Mouse (Mus musculus): ENCODE results near the gene Sall1.
A peak's percentile ranks its signal among the peaks of the same experiment; 100 is the strongest.

The Sall1 gene

DNA sequence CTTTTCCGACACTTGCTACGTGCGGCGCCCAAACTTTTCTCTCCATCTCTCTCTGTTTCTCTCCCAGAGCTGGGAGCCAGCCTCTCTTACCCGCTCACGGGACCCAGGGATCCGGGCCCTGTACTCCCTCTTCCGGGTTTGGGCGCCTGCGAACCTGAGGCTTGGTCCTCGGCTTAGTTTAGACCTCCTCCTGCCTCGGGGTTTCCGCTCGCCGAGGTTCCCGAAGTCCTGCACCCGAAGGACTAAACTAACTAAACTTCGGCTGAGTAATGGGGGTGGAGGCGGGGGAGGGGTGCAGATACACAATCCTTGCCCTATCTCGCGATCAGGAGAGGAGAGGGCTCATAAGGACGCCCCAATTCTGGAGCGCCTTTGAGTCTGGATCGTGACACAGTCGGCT lies at the start of gene Sall1:
TSS of gene Sall1 (minus strand) at position 223 of the 400 bp plus-strand sequence.
- DNase-seq (ENCODE audit: low spot score in 2 of 2): no peak

DNA sequence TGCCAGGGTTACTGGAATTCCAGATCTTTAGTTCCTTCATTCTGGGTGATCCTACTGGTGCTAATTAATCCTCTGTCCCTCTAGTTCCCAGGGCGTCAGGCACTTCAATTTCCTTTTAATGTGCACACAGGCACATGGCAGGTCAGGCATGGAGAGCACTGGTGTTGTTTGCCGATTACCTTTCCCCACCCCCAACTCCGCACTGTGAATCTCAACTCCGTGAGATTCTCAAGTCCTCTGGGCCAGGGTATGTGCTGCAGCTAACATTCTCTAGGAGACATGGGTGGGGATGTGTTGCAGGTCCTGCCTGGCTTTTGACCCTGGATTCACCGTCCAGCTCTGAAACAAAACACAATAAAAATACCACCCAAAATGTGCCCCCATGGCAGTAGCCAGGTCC lies 46.0 kb upstream of the Sall1 start:
- no peak for DNase-seq (ENCODE audit: low spot score in 2 of 2)

DNA sequence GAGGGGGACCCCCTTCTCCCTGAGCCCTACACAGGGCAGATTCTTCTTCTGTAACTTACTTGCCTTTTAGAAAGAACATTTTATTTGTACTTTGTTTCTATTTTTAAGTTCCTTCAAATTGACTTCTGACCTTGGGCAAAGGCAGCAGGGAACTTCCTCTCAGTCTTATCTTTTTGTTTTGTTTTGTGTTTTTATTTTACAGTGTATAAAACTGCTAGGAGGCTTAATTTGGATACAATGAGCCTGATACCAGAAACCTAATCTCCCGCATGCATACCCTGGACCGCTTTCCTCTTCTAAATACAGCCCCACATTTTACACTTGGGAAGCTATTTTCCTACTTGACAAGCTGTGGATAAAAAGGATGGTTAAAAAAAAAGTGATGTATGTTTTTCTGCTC lies 35.2 kb upstream of the Sall1 start:
- DNase-seq (ENCODE audit: low spot score in 2 of 2): no peak

DNA sequence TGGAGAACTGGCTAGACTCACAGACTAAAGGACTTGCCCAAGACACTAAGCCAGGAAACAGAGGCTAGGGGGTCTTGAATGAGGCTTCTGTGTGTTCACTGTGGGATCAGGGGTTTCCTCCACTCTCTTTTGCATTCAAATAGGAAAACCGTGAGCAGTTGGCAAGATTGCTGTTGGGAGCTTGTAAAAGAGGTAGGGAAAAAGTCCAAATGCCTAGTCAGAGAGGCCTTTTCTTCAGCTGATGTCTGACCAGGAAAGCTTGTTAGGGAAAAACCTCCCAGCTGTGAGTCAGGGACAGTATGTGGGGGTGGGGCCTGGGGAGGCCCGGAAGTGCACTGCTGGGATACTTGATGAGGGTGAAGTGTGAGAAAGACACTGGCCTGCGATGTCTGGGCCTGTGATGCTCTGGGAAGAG lies 29.0 kb upstream of the Sall1 start:
- DNase-seq (ENCODE audit: low spot score in 2 of 2): no peak

DNA sequence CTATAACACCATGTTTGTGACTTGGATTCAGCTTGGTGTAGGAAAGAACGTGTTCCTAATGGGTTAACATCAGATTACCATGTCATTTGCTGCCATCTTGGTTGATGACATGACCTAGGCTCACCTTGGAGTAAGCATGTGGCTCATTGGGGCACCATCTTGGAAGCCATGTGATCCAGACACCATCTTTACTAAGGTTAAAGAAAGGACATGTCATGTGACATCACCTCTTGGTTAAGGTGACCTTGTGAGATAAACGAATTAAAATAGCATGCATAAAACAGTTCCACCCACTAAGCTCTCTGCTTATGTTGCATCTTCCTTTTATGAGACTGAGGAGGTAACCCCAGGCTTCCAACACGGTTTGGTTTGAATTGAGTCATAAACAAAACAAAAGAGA lies 23.5 kb upstream of the Sall1 start:
- no peak for DNase-seq (ENCODE audit: low spot score in 2 of 2)

DNA sequence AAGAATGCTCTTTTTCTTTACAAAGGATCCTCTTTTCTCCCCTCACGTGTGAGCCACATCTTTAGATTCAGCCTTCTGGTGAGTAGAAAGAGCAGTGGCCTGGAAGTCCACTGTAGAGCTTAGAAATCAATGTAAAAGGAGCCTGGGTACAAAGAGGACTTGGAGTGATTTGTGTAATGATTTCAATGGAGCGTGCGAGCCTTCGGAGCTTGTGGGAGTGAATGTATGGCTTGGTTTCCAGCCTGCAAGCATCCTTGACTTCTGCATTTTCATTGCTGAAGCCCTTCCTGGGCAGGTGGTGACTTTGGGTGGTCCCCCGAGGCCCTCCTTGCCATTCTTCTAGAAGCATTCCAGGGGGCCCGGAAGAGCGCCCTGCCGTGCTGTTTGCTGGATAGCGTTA lies 20.1 kb upstream of the Sall1 start:
- no peak for DNase-seq (ENCODE audit: low spot score in 2 of 2)

DNA sequence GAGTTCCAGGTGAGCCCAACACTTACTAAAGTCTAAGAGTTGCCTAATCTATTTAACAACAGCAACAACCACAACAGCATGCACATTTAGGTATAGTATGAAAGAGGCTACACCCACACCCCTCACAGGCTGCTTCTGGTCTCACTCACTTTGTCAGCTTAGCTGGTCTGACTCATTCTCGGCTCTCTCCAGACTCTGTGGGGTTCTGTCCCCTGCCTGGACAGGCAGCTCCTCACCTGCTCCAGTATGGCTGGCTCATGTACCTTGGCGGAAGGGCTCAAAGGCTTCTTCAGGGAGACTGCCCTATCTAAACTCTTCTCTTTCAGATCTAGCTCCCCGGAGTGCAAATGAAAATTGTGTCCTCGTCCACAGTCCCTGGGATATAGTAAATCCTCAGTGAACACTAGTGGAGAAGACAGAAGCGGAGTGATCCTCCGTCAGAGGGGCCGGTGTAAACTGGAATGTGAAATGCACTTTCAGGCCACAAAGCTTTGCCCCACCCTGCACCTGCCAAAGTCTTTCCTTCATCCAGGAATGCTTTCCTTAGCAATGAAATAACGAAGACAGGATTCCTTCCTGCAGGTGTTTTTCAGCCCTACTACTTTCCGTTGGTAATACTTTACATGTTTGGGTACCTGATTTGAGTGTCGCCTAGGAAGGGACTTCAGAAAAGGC lies 19.5 kb upstream of the Sall1 start:
- no peak for DNase-seq (ENCODE audit: low spot score in 2 of 2)

DNA sequence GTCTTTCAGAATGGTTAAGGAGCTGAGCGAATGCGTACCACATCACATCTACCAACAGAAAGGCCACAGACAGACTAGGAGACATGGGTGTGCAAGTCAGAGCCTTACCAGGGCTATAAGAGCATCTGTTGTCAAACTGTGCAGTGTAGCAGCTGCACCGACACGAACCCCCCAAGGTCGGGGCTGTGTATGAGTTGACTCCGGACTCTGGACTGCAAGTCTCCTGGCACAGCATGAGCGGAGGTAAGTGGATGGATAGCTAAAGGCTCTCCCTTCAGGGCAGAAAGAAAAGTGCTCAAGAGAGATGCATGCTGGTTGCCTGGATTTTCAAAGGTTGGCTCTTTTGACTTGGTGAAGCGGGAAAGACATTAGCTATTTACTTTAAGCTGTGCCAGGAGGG lies 16.8 kb upstream of the Sall1 start:
- no peak for DNase-seq (ENCODE audit: low spot score in 2 of 2)

DNA sequence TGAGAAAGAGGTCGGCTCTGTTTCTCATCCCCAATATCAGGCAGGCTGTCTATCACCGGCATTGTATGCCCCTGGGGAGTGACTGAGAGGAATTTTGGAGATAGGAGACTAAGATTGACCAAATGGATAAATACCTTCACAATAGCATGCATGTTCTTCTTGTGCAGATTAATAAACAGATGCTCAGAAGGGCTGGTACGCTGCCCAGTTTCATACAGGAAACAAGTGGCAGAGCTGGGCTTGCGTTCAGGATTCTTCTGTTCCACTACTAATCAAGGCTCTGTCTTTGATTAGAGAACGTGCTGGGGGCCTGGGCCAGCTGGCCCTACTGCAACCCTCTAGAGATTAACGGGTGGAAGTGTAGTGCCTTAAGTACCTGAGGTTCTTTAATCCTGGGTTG lies 15.5 kb upstream of the Sall1 start:
- no peak for DNase-seq (ENCODE audit: low spot score in 2 of 2)

DNA sequence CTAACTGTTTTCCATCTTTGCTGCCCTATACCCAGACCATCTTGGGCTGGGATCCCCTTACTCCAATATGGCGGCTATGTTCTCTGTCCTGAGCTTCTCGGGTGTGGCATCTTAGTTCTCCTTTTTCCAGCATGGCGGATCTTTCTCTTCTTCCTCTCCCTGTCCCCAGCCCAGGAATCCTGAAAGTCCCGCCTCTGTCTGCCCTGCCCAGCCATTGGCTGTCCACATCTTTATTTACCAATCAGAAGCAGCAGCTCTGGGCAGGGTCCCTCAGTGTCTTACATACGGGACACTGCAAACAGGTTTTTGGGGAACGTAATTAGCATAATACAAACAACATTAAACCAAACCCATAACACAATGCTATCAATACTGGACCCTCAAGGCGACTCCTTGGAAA lies 8.9 kb upstream of the Sall1 start:
- no peak for DNase-seq (ENCODE audit: low spot score in 2 of 2)

DNA sequence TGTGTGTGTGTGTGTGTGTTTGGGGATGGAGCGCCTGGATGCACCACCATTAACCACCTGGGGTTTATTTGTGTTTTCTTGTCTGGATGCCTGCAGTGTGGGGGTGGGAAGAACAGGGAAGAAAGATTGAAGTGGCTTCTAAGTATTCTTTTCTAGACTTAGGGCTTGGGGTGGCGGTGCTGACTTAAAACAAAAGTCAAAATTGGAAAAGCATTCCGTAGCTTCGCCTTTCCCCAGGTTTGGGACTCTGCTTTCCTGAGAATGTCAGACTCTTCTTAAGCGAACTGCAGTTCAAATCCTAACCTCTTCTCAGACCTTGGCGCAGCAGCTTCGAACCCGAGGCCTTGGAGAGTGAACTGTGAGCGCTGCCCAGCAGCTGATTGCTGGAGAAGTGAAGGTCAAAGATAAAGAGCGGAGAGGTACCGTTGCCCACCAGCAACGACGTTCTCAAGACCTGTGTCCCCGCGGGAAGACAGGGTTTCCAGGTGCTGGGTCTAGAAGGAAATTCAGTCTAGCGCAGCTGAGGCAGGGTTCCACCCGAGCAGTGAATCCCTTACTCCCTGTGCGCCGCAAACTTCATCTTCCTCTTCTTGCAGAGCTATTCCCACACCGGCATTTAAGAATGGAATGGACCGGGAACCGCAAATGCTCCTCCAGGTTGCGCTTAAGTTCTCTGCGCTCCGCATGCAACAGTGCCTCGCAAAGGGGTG lies 2.8 kb upstream of the Sall1 start:
- DNase-seq (ENCODE audit: low spot score in 2 of 2): no peak

DNA sequence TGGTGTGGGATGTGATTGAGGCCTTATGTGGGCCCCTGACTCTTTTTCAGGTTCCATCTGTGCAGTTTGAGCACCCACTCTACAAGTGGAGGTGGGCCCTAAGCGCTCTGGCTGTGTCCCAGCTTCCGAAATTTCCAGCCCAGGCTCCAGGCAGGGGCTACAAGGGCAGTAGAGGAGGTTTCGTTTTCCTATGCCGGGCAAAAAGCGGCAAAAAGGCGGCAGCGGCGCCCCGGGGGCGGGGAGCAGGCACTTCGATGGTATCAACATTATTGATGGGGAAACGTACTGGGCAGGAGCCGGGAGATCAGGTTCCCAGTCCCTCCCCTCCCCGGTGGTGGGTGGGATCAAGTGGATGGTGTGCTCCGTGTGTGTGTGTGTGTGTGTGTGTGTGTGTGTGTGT lies 2.3 kb upstream of the Sall1 start:
- peak; percentile 24 to 38 for DNase-seq (ENCODE audit: low spot score in 2 of 2)

DNA sequence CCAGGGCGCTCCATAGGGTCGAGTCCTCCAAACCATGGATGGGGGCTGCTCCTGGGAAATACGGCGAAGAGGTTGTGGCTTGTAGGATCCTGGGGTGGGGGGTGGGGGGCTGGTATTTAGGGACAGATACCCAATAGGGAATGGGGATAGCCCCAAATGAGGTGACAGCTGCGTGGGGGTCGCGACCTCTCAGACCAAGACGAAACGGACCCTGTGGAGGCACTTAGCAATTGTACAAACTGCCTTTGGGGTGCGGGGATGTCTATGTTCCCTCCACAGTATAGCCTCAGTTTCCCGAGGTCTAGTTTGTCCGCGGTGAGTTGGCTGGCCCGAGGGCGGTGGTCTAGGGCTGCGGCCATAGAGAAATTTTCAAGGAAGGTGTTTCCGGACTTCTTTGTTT lies 1.8 kb upstream of the Sall1 start:
- DNase-seq (ENCODE audit: low spot score in 2 of 2): no peak

DNA sequence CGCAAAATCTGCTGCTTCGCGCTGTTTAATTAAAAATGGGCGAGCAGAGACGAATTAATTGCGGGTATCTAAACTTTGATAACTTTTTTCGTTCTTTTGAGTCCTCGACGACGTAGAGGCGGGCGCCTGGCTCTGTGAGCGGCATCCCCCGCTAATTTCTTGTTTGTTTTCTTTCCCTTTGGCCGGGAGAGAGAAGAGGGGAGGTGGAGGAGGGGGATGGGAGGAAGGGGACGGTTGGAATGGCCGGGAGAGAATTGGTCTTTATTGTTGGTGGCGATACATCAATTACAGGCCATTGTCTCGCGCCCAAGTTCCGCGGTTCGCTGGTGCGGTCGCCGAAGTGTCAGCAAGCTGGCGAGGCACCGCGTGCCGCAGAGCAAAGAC lies 1.2 kb upstream of the Sall1 start:
- DNase-seq (ENCODE audit: low spot score in 2 of 2): no peak

DNA sequence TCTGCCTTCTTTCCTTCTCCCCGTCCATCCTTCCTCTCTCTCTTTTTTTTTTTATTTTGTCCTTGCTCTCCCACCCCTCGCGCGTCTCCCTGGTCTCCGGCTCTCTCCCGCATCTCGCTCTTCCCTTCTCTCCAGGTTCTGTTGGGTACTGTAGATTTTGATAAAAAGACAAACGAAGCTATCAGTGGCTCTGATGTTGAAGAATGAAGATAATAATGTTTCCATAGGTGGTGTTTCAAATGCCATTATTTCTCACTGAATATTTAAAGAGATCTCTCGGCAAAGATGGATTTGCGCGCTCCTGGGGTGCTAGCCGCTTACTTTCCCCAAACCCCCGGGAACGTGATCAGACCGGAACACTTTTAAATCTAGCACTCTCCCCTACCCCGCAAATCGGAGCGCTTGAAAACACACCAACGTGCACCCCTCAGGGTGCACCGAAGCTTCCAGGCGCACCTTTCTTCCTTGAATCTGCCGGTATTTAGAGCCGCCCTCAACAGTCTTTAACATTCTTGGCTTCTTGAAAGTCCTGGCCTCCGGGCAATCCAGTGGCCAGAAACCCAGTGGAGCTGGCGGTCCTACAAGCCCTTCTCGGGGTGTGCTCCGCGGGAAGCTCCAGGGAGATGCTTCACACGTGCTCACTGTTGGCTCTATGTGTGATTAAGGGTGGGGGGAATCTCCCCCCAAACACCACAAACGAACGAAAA lies 702 bp upstream of the Sall1 start:
- DNase-seq (ENCODE audit: low spot score in 2 of 2): peak in 1 of 2 experiments; percentile 29

DNA sequence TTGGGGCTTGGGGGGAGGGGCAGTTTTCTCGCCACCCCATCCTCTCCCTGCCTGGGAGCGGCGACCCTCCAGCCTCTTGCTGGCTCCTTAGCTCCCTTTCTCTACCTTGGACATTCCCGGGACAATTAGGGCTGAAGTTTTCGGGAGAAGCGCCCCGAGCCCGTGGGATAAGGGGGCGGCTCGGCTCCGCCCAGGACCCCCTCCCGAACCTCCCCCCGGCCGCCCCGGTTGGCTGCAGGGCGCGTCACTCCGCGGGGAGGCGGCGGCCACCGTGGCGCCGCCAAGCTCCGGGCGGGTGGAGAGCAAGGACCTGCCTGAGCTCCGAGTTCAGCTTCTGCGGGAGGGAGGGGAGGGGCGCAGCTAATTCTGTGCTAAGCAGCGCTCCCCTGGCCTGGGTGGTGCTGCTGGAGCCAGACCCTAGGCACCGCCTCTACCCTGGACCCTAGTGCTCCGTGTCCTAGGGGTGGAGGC lies 556 bp downstream of the Sall1 start:
- DNase-seq (ENCODE audit: low spot score in 2 of 2): peak in 1 of 2 experiments; percentile 22

DNA sequence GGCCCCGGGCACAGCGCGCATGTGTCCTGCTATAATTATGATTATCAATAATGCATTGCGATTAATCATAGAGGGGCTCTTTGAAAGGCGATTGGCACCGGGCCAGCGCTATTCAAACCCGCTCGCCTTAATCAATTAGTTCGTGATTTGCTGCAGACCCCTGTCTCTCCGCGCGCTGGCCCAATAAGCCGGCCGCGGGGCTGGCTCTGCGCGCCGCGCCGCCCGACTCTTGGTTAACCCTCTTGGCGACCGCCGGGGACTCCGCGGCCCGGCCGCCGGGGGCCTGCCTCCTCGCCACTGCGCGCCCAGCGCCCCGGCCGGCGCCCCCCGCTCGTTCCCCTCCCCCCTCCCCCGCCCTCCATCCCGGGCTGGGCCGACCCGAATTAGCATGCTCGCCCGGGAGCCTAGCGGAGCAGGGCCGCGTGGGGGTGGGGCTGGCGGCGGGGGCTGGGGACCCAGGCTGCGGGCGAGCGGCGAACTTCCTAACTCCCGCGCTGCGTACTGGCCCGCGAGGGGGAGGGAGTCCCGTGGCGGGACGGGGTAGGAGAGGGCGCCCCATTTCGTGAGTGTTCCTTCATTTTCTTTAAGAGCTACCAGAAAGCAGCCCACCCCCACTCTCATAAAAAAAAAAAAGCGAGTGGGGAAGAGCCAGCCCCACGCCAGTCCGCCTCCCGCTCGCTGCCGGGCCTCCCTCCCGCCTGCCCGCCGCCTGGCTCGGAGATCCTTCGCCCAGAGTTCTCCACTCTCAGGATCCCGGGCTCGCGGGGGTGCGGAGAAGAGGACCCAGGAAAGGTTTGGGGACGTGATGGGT lies 1.2 kb downstream of the Sall1 start:
- no peak for DNase-seq (ENCODE audit: low spot score in 2 of 2)

DNA sequence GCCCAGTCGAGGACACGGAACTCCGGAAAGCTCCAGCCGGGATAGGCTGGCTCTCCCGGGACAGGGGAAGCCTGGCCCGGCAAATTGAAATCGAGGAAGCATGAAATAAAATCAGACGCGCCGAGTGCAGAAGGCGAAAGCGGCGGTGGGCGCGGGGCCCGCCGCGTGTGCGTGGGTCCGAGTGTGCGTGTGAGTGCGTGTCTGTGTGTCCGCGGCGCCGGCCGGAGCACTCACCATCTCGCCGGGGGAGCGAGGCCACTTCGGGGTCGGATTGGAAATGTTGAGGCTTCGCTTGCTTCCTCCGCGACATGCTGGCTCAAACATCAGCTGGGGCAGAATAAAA lies 1.9 kb downstream of the Sall1 start:
- no peak for DNase-seq (ENCODE audit: low spot score in 2 of 2)

DNA sequence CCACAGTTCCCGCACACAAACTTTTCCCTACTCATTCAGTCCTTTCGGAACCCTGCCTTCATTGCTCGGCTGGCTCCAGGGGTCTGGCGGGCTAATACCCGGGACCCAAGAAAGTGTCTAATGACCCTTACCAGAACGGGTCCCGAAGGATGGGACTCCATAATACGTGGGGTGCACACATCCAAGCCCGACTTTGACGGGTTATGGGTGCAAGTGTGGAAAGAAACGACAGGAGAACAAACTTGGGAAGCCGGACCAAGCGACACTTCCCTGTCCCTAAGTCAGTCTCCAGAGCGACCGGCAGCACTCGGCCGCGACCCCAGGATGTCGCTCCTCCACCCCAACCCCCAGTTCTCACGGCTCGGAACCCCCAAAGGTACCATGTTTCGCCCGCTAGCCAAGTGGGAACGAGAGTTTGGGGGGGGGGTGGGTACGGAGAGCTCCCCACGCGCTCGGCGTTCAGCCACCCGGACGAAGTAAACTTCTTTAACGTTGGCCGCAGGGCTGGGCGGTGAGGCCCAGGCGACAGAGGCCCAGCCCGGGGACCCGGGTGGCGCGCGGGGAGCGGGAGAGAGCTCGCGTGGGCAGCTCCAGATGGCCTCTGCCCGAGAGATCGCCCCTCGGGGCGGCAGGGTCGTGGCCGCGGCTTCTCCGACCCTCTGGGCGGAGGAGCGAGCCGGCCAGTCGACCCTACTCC lies 2.4 kb downstream of the Sall1 start:
- no peak for DNase-seq (ENCODE audit: low spot score in 2 of 2)

DNA sequence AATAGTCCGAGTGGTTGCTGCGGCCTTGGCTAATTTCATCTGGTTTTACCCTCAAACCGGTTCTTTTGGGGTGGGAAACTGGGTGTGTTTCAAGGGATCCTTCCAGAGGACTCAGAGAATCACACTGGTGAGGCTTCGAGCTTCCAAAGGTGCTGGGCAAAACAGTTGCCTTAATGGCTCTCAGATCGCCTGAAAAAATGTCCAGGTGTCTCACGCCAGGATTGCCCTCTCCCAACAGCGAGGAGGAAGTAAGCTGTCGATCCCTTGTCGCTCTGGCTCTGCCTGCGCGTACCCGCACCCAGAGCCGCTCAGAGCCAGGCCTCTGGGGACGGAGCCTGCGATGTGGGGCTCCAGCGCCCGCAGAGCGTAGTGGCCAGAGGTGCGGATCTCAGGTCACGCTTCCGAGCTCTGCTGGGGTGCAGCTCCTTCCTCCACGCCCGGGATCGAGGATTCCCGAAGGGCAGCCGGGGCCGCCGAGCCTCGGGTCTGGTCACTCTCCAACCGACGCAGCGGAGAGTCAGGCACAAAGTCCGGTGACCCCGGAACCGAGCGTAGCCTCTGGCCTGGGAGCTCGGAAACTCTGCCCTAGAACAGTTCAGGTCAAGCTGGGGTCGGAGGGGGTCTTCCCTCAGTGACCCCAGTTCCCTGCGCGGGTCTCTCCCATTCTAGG lies 3.1 kb downstream of the Sall1 start:
- no peak for DNase-seq (ENCODE audit: low spot score in 2 of 2)

DNA sequence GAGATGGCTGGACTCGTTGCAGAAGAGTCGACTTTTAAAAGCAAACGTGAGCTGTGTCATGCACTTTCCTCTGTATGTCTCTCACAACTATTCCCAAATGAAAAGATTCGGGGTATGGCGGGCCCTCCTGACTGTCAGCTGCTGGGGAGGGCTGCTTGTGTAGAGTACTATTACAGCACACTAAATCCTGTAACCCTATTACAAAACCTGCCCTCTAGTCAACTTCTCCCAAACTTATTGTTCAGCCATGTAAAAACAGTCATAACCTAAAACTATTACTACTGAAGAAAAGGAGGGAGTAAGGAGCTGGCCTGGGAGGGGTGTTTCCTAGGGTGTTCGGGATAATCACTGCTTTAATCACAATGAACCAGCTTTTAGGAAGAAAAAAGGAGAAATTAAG lies 4.1 kb downstream of the Sall1 start:
- no peak for DNase-seq (ENCODE audit: low spot score in 2 of 2)

Measured in urinary bladder, adult 18-20 months (tissue).